9 mouse cellular contexts compared by ENCODE assay signal in the genomic region with DNA sequence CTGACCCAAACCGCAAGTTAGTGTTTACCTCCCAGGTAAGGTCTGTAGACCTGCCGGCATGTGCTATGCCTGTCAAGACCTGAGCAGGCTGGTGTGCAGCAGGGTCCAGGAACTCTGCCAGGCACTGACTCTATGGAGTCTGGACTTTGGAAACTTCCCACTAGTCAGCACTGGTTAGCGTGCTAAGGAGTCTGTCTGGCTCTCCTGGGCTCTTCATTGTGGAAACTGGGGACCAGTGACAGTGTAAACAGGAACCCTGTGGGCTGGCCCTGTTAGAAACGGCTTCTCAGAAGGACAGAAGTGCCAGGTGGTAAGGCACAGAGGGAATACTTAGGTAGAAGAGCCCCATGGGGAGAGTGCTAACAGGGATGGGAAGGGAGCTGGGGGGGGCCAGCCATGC. TPM values are rescaled to one million over a fixed set of nuclear protein-coding genes. Genes with fewer than 3 reads are reported as not detected.
A peak's percentile ranks its signal among the peaks of the same experiment; 100 is the strongest.
DNase-seq lines count a peak whose midpoint lies in the region; ATAC-seq lines count a peak whose summit lies in the region.
"Had no signal": no experiment of that assay in that cellular context is flagged by ENCODE, and none has a peak within 500 bp of the region (broad histone marks: within the 10 kb centered on the region; RNA-seq: fewer than 3 reads in every experiment).

No protein-coding gene starts in this region.

- peak; percentile 38 for DNase-seq in gastrocnemius, postnatal 14 days
- DNase-seq in gastrocnemius, adult 8-10 months (ENCODE audit: low spot score in 2 of 2) = no peak
- DNase-seq in kidney, adult 11 months = peak; percentile 89
- DNase-seq in adrenal gland, postnatal 25 days = no peak
- DNase-seq in c-Kit-positive CD71-positive TER-119-positive erythroid progenitor cells, embryonic 14.5 days (ENCODE audit: low spot score) = no peak

- no peaks in the 10 kb centered on the region for H3K27me3 ChIP-seq in liver, embryonic 15.5 days
- no peaks in the 10 kb centered on the region for H3K27me3 ChIP-seq in forebrain, embryonic 15.5 days

- ATAC-seq in liver, embryonic 15.5 days (ENCODE audit: insufficient read depth) = no peak
- no peak for ATAC-seq in forebrain, embryonic 15.5 days (replicated peaks)

- H3K4me1 ChIP-seq in brown adipose tissue, adult 24 weeks (ENCODE audit: control insufficient read depth, insufficient read depth, insufficient read length, low read length) = peaks cover 38% of the 10 kb centered on the region
- peaks cover 94% of the 10 kb centered on the region for H3K4me1 ChIP-seq in liver, embryonic 15.5 days (replicated peaks)
- no peaks in the 10 kb centered on the region for H3K4me1 ChIP-seq in forebrain, embryonic 15.5 days

- peak overlapping the region; percentile 84 for H3K9ac ChIP-seq in liver, embryonic 15.5 days
- no peak overlapping the region for H3K9ac ChIP-seq in forebrain, embryonic 15.5 days (replicated peaks)

- WGBS in liver, embryonic 15.5 days (ENCODE audit: insufficient replicate concordance) = 67% methylated on average over 4 of the region's 4 CpGs
- 90% methylated on average over 4 of the region's 4 CpGs for WGBS in forebrain, embryonic 15.5 days

- H3K4me3 ChIP-seq in brown adipose tissue, adult 24 weeks (ENCODE audit: insufficient read depth, low read depth, low read length) = no peak overlapping the region
- peak overlapping the region; percentile 68 for H3K4me3 ChIP-seq in liver, embryonic 15.5 days (replicated peaks)
- H3K4me3 ChIP-seq in forebrain, embryonic 15.5 days = no peak overlapping the region

- H3K4me2 ChIP-seq in liver, embryonic 15.5 days = peak overlapping the region; percentile 79
- H3K4me2 ChIP-seq in forebrain, embryonic 15.5 days (replicated peaks) = no peak overlapping the region

- intact Hi-C loops in gastrocnemius, postnatal 14 days (cut with DNase I; ENCODE audit: low total_unique reads) = no loop called here

- H3K9me3 ChIP-seq in liver, embryonic 15.5 days (replicated peaks) = no peaks in the 10 kb centered on the region
- H3K9me3 ChIP-seq in forebrain, embryonic 15.5 days = no peaks in the 10 kb centered on the region

- peaks cover 47% of the 10 kb centered on the region for H3K36me3 ChIP-seq in liver, embryonic 15.5 days (replicated peaks)
- H3K36me3 ChIP-seq in forebrain, embryonic 15.5 days = peaks cover 26% of the 10 kb centered on the region

- H3K27ac ChIP-seq in brown adipose tissue, adult 24 weeks (replicated peaks; ENCODE audit: low read depth, low read length) = peak overlapping the region; percentile 97
- peak overlapping the region; percentile 100 for H3K27ac ChIP-seq in liver, embryonic 15.5 days (replicated peaks)
- H3K27ac ChIP-seq in forebrain, embryonic 15.5 days (replicated peaks) = no peak overlapping the region

RNA-seq across cellular contexts. Expression of gene Ucp3, which starts 7.5 kb away (rescaled TPM):
- 100 to 1,000 TPM in 1 of 2 experiments, 10 to 100 TPM in 1; 58.1 to 197 TPM for total RNA-seq in gastrocnemius, postnatal 14 days (2021)
- 100 to 1,000 TPM in 2 of 4 experiments, 10 to 100 TPM in 2; 88.7 to 109 (median 102) TPM for total RNA-seq in gastrocnemius, adult 8-10 months (2022)
- 61.6 and 107 TPM in 2 replicates for polyA plus RNA-seq in brown adipose tissue, adult 24 weeks (2012; ENCODE audit: insufficient read depth, insufficient read length, missing spikeins)
- polyA plus RNA-seq in liver, embryonic 15.5 days (2015; fragmentation: Nextera tagmentation; extraction: Ambion mirVana) = 0.06 TPM in 1 of 2 replicates, not detected in the other
- 24.6 and 30.5 TPM in 2 replicates for total RNA-seq in adrenal gland, postnatal 25 days (2021)
- not detected in 2 replicates for polyA plus RNA-seq in forebrain, embryonic 15.5 days (2015; fragmentation: Nextera tagmentation; extraction: Ambion mirVana)
- polyA plus RNA-seq: neural tube, embryonic 11.5 days had no signal

RNA-seq across cellular contexts. Expression of gene Ucp2, which starts 27.9 kb away (rescaled TPM):
- total RNA-seq in gastrocnemius, postnatal 14 days (2021) = 100 to 1,000 TPM; 121 to 126 TPM
- 10 to 100 TPM in 2 of 4 experiments, 1 to 10 TPM in 2; 6.3 to 15.0 (median 12.0) TPM for total RNA-seq in gastrocnemius, adult 8-10 months (2022)
- 54.8 and 55.8 TPM in 2 replicates for polyA plus RNA-seq in brown adipose tissue, adult 24 weeks (2012; ENCODE audit: insufficient read depth, insufficient read length, missing spikeins)
- polyA plus RNA-seq in liver, embryonic 15.5 days (2015; fragmentation: Nextera tagmentation; extraction: Ambion mirVana) = 734 and 787 TPM in 2 replicates
- 142 and 190 TPM in 2 replicates for total RNA-seq in adrenal gland, postnatal 25 days (2021)
- 47.4 and 48.4 TPM in 2 replicates for polyA plus RNA-seq in forebrain, embryonic 15.5 days (2015; fragmentation: Nextera tagmentation; extraction: Ambion mirVana)

RNA-seq across cellular contexts. Expression of gene Dnajb13, which starts 49.5 kb away (rescaled TPM):
- total RNA-seq in gastrocnemius, postnatal 14 days (2021) = not detected
- under 1 TPM in 1 of 4 experiments, not detected in 3; 0.13 TPM for total RNA-seq in gastrocnemius, adult 8-10 months (2022)
- 2.6 and 2.7 TPM in 2 replicates for polyA plus RNA-seq in brown adipose tissue, adult 24 weeks (2012; ENCODE audit: insufficient read depth, insufficient read length, missing spikeins)
- 2.9 and 3.8 TPM in 2 replicates for polyA plus RNA-seq in liver, embryonic 15.5 days (2015; fragmentation: Nextera tagmentation; extraction: Ambion mirVana)
- not detected in 2 replicates for total RNA-seq in adrenal gland, postnatal 25 days (2021)
- 2.6 and 4.9 TPM in 2 replicates for polyA plus RNA-seq in forebrain, embryonic 15.5 days (2015; fragmentation: Nextera tagmentation; extraction: Ambion mirVana)

Comparison
In these comparisons a context has a peak if more than half of its experiments do, and no peak if none do; other contexts are left out.
1. DNase-seq: peak in gastrocnemius, postnatal 14 days (single experiment) and kidney, adult 11 months (single experiment); none in gastrocnemius, adult 8-10 months (0 of 2), adrenal gland, postnatal 25 days (single experiment) and c-Kit-positive CD71-positive TER-119-positive erythroid progenitor cells, embryonic 14.5 days (single experiment).